Mouse (Mus musculus) left cerebral cortex, postnatal 4 days (tissue): ENCODE results near the gene Hoxc6. TPM values are rescaled to one million over a fixed set of nuclear protein-coding genes. Genes with fewer than 3 reads are reported as not detected.
A peak's percentile ranks its signal among the peaks of the same experiment; 100 is the strongest.

Experiments
- DNase-seq: peaks from one replicate; pipeline ENCODE4 v3.0.0-alpha.2; 2022
- intact Hi-C: fragments of 180-260 bp; cut with DNase I; formaldehyde crosslinking; loops from one replicate; pipeline ENCODE4 v1.15.1; 2025
- total RNA-seq, 2 experiments: library from RNA; stranded (reverse); gene quantifications; 2 replicates each; pipeline ENCODE4 v1.2.3; 2021

Gene Hoxc6
- total RNA-seq, result not detected

DNA sequence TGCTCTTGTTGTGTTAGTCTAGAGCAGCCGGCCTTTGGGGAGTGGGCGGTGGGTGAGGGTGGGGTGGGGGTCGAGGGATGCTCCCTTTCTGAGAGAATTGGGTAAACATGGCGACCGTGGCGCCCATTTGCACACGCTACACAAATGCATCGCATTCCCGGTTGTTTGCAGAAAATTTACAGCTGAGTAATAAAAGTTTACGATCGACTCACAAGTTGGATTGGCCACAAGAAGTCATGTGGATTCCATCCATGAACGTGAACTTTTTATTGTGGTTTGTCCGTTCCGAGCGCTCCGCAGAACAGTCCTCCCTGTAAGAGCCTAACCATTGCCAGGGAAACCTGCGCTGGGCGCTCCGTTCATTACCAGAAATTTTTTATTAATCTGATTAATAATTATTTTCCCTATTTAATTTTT lies at the start of gene Hoxc6:
Hoxc6 (plus strand) TSS at position 319 of the 417 bp plus-strand sequence.
- intact Hi-C loops, result no loop called here
- no peak for DNase-seq

DNA sequence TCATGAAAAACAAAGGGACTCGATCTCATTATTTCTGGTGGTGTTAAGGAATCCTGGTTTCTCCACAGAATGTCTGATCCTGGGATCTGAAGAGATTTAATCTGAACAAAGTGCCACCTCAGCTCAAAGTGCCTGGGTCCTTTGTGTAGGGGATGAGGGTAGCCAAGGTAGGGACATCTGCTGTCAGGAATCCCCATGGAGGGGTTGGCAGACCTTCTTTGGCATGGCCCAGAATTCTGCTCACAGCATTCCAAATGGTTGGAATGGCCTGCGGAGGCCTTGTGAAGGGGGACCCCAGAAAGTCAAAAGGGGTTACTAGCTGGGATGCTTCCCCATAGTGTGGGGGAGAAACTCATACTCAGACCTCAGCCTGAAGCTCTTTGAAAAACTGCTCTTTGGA lies 49.2 kb upstream of the Hoxc6 start:
- no peak for DNase-seq
- intact Hi-C loops, result no loop called here

DNA sequence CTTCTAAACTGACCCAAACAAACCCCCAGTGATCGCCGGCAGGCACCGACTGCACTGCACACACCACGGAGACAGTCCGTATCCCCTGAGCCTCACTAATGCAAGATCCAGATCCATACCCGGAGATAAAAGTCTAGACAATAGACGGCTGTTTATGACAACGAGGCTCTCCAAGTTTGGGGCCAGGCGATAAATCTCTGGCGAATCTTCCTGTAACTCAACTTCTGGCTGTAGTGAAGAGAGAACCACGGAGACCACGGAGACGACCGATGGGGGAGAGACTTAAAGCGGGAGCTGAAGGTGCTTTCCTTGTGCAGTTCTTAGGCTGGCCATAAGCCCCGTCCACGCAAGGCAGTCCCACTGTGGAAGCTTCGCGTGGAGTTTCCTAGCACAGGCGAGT lies 48.4 kb upstream of the Hoxc6 start:
- DNase-seq, result no peak
- intact Hi-C loops, result no loop called here

DNA sequence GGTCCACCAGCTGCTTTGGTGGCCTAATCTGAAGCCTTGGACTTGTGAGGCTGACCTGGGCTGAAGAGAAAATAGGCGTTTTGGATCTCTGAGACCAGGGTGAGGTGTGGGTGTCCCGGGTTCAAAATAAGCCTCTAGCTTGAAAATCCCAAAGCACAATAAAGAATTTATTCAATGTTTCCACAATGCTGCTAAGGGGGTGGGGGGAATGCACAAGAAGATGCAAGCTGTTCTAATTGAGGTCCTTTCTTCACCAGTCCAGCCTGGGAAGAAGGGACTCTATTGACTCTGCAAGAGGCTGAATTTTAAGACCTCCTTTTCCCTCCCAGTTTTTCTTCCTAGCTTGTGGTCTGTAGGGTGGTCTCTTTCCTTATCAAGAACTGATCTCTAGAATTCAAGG lies 47.2 kb upstream of the Hoxc6 start:
- DNase-seq, result no peak

DNA sequence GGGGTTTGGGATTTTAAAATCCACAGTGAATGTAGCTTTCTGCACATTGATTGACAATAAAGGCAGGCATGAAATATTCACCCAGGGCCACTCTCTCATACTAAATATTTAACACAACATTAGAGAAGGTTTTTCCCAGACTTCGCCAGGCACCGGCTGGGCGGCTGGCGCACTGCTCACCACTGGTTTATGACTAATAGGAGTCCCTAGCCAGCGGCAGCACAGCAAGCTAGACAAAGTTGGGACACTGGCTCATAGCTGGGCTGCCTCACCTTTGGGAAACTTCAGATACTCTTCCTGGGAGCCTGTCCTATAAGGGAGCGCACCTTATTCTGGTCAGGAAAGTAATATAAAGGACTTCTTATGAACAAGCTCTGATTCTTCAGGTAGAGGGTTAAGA lies 44.5 kb upstream of the Hoxc6 start:
- intact Hi-C loops, result no loop called here

More for the DNA sequence above, 47.2 kb upstream of the Hoxc6 start:
- intact Hi-C loops, result no loop called here

DNA sequence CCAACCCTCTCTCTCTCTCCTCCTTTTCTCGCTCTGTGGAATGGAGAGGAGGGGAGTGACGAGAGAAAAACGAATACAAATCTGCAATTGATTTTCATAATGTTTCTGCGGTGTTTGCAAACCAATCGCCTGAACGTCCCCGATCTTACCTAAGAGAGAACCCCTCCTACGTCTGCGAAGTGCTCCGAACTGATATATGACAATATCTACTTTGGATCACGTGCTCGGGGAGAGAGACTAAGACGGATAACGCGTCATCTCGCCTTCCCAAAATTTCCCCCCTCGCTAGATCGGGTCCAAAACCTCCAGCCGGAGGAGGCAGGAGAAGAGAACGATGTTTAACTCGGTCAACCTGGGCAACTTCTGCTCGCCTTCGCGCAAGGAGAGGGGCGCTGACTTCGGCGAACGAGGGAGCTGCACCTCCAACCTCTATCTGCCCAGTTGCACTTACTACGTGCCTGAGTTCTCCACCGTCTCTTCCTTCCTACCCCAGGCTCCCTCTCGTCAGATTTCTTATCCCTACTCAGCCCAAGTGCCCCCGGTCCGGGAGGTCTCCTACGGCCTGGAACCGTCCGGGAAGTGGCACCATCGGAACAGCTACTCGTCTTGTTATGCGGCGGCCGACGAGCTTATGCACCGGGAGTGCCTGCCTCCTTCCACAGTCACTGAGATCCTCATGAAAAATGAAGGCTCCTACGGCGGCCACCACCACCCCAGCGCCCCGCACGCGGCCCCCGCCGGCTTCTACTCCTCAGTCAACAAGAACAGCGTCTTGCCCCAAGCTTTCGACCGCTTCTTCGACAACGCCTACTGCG lies 43.7 kb upstream of the Hoxc6 start, which contains the start of gene Hoxc11:
Hoxc11 (plus strand) TSS at position 236 of the 815 bp plus-strand sequence.
- no peak for DNase-seq
- intact Hi-C loops, result no loop called here

More for the DNA sequence above, 44.5 kb upstream of the Hoxc6 start:
- DNase-seq, result no peak

DNA sequence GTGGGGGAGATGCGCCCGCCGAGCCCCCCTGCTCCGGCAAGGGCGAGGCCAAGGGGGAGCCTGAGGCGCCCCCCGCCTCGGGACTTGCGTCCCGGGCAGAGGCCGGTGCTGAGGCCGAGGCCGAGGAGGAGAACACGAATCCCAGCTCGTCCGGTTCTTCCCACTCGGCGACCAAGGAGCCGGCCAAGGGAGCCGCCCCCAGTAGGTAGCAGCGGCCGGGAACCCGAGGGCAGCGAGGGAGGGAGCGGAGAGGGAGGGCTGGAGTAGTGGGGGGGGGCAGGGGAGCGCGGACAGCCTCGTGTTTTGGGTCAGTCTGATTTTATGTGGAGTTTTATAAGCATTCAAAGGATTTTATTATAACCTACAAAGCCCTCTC lies 43.1 kb upstream of the Hoxc6 start:
- intact Hi-C loops, result no loop called here
- DNase-seq, result no peak

DNA sequence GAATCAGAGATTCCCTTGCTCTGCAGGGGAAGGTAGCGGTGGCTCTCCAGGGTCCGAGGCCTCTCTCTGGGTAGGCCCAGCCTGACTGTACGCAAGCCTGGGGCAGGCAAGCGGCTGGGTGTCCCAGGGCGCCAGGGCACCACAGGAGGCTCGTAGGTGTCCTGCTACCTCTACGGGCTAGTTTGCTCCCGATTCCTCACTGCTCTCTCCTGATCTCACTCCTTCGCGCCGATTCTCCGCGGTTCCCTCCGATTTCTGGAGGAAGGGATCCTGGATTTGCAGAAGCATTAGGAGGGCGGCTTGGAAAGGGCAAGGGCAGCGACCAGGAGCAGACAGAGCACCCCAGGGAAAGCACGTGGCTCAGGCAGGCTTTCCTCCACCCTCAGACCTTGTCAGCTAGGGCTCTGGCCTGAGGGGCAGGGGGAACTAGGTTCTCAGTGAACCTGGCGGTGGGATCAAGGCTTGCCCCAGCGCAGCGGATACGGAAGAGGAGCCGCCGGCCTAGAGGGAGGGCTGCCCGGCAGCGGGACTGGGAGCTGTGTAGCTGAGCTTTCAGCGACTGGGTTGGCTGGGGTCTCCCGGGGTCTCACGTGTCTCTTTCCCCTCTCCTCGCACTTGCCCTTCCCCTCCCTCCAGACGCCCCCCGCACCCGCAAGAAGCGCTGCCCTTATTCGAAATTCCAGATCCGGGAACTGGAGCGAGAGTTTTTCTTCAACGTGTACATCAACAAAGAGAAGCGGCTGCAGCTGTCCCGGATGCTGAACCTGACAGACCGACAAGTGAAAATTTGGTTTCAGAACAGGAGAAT lies 42.0 kb upstream of the Hoxc6 start:
- DNase-seq, result no peak
- intact Hi-C loops, result no loop called here

DNA sequence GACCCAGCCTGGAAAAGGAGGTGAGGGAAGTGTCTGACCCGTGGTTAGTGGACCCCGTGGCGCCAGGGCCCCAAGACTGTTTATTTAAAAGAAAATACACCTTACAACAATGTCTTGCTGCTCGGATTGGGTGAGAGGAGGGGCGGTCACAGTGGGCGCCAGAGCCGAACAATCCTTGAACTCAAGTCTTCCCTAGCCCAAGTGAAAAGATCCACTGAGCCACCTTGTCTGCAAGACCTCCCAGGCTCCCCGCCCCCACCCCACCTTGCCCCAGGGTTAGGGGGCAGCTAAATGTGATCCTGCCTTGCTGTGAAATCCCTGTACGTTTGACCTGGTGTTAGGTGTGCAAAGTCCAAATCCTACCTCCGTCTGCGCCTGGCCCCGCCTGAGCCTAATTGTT lies 41.2 kb upstream of the Hoxc6 start:
- DNase-seq, result no peak
- intact Hi-C loops, result no loop called here

DNA sequence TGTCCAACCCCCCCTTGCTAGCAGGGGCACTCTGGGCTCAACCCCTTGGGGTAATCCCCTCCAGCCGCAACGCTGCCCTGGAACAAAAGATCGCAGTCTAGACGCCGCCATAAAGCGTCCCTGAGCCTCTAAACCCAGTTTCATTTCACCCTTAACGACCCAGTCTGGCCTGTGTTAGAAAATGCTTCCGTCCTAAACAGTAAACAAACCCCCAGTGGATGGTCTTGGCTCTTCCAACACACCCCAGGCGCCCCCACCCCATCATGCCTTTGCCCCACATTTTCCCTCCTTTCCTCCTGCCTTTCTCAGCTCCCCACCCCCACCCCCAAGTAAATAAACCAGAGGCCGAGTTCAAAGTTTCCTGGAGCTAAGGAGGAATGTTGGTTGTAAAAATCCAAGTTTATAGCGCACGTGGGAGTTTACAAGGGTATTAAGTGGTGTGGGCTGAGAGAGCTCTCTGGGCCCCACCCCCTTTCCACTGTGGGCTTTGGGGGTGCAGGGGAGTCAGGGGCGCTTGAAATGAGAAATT lies 38.3 kb upstream of the Hoxc6 start:
- no peak for DNase-seq
- intact Hi-C loops, result no loop called here

DNA sequence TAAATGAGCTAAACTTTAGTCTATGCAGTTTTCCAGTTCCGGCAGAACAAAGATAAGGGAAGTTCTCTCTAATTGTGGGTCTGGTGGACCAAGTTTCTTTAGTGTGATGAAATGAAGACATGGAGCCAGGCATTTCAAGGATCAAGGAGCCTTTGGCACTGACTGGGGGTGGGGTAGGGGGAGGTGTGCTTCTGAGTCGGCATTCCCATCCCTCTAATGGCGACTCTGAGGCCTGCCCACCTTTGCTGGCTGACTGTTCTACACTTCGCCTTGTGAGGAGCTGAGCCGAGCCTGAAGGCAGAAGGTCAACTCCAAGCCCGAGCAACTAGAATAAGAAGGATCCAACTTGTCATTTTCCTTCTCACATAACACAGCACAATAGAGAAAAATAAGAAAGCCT lies 36.3 kb upstream of the Hoxc6 start:
- intact Hi-C loops, result no loop called here
- no peak for DNase-seq

DNA sequence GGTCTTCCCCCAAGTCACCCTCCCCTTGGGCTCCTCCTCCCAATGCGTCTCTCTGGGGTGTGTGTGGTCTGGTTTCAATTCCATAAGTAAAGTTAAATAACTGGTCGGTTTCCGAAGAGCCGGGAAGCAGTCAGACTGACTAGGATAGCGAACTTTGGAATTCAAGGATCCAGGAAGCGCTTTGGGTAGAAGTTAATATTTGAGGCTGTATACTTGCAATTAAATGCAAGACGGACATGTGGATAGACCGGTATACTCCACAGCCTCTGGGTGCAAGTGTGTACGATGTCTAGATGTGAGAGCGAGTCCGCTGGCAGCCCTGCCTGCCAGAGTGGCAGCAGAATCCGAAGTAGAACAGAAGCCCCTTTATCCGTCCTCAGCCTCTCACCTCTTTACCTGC lies 35.6 kb upstream of the Hoxc6 start:
- intact Hi-C loops, result no loop called here
- no peak for DNase-seq

DNA sequence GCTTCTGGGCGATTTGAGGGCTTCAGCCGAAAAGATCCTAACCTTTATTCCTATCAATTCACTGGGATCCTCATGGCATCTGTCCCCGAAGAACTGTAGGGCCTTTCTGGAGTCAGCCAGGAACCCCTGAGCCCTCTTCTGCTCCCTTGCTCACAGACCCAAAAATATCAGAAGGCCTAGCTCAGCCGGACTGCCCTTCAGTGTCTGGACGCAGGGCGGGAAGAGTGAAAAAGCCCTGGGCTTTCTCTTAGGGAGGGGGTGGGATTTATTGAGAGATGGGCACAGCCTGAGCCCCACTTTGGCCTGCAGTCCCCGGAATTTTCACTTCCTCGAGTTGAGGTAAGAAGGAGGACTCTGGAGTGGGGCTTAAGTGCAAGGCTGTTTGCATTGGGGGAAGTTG lies 34.8 kb upstream of the Hoxc6 start:
- intact Hi-C loops, result no loop called here
- no peak for DNase-seq

DNA sequence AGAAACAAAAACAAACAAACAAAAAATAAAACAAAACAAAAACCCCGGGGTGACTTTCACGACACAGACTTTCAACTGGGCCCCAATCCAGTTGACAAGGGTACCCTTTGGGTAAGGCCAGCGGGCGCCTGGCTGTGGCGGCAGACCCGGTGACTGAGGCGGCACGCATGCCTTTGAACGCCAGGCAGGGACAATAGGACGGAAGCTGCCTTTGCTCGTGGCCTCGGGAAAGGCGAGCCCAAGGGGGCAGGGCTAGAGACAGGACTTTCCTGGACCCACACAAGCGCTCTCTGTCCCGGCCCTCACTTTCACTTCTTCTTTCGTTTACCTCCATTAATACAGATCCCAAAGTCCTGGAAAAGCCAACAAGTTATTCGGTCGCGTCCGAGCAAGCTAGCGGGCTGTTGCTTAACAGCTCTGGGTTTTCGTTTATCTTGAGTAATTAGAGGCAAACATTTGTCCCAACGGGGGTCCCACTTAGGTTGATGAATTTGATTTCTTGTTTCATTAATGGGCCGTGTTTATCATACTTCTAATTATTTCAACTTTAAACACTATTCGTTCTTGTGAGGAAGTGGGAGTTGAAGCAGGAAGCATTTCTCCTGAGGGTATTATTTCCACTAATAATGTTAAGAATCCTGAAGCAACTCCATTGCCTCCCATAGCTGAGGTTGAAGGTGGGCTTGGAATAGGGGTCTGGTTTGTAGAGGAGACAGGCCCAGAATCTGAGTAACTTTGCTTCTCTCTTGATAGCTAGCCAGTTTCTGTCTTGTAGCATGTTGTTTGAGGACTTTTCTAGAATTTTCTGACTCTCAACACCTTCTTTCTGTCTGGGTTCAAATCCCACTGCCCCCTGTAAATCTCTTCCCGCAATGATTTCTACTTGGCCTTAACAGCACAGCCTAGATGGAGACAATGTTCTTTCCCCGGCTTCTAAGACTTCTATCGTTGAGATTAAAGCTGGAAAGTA lies 34.1 kb upstream of the Hoxc6 start:
- intact Hi-C loops, result no loop called here
- no peak for DNase-seq

DNA sequence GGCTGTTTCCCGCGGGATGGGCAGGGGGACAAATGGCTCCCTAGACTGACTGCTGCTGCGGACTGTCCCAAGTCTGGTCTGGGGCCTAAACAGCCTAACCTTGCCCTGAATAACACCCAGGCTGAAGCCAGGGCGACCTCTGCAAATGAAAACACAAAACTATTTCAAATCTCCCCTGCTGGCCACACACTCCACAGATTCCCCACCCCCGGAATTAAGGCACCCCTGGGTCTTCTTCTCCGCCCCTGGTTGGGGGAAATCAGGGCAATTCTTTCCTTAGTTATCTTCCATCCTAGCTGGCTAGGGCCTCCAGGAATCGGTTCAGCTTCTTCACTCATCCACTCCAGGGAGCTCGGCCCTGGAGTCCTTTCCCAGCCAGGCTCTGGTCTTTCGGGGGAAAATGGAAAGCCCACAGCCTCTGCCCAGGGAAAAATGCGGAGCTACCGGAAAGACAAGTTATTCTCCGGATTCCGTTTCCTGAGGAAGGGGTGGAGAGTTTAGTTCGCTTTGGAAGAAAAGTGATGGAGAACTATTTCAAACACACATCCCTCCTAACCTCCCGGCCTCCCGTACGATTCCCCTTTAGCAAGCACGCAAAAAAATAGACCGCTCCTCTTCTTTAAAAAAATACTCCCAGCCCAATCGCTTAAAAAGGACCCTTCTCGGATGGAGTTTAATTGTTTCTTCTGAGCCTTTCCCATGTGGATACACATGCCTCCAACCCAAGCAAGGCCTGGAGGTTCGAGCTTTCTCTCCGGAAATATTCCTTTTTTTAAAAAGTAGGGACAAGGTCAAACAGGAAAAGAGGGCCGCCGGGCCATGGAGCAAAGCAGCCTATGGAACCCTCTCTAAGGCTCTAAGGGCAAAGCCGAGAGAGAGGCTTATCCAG lies 32.8 kb upstream of the Hoxc6 start:
- DNase-seq, result no peak
- intact Hi-C loops, result no loop called here

DNA sequence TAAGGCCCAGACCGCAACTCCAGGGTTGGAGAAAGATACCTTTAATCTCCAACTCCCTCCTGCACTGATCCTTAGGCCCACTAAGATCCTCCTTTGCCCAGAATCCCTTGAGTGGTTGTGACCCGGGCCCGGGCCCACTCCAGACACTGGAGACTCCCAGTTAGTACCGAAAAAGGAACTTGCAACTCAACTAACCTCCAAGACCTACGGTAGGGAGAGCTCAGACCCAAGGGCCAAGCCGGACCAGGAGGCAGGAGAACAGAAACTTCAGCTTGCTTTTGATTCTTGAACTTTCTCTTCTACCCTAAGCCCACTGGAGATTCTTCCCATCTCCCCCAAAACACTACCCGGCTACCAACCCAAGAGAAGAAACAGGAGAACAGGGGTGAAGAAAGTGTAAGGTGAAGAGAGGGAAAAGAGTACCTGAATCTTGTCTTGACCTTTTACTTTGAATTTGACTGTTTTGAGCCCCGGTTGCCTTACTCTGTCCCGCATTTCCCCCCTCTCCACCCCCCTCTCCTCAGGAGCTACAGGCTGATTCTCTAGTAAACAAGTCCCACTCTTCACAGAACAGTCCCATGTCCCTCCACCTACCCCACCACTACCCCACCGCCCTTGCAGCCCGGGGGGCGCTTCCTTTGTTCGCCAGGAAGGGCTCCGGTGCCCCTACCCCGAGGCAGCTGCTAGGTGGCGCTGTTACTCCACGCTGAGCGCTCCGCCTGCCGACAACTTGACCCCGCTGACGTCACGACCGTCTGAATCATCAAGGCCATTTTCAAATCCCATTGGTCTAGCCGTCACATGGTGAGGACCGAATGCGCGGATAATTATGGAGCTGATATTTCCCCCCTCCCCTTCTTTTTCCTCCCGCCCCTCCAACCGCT lies 31.9 kb upstream of the Hoxc6 start:
- DNase-seq, result peak; percentile 71
- intact Hi-C loops, result no loop called here

DNA sequence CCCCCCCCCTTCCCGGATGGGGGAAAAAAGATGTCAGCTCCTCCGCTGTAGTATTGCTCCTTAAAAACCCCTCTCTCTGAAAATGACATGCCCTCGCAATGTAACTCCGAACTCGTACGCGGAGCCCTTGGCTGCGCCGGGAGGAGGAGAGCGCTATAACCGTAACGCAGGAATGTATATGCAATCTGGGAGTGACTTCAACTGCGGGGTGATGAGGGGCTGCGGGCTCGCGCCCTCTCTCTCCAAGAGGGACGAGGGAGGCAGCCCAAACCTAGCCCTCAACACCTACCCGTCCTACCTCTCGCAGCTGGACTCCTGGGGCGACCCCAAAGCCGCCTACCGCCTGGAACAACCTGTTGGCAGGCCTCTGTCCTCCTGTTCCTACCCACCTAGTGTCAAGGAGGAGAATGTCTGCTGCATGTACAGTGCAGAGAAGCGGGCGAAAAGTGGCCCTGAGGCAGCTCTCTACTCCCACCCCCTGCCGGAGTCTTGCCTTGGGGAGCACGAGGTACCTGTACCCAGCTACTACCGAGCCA lies 31.2 kb upstream of the Hoxc6 start, which contains the start of gene Hoxc10:
Hoxc10 (plus strand) TSS at position 21 of the 536 bp plus-strand sequence.
- intact Hi-C loops, result no loop called here
- DNase-seq, result no peak

DNA sequence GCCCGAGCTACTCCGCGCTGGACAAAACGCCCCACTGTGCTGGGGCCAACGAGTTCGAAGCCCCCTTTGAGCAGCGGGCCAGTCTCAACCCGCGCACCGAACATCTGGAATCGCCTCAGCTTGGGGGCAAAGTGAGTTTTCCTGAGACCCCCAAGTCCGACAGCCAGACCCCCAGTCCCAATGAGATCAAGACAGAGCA lies 30.8 kb upstream of the Hoxc6 start, which contains the start of gene Hoxc5:
Hoxc5 (plus strand) TSS at position 132 of the 199 bp plus-strand sequence.
- DNase-seq, result no peak
- intact Hi-C loops, result no loop called here
